Mouse (Mus musculus) ES-E14 (cell line): ENCODE measurements around the gene Sacm1l.

Source experiments
- MAFK ChIP-seq: IDR thresholded peaks from 2 replicates; pipeline ENCODE4 v1.6.1; 2014; ENCODE audit warnings: mild to moderate bottlenecking, low read depth, low read length, inconsistent platforms; ENCODE audit not compliant: insufficient read depth
- ZC3H11A ChIP-seq: IDR thresholded peaks from 2 replicates; pipeline ENCODE4 v1.6.1; 2012; ENCODE audit warnings: low read depth, mild to moderate bottlenecking, inconsistent platforms, low read length, borderline replicate concordance

GRCm38 (mm10) chr9:123505598-123505997, 24.0 kb upstream of the Sacm1l start:
- TF ChIP-seq MAFK (no peak), ZC3H11A (no peak)
